In the genomic region with DNA sequence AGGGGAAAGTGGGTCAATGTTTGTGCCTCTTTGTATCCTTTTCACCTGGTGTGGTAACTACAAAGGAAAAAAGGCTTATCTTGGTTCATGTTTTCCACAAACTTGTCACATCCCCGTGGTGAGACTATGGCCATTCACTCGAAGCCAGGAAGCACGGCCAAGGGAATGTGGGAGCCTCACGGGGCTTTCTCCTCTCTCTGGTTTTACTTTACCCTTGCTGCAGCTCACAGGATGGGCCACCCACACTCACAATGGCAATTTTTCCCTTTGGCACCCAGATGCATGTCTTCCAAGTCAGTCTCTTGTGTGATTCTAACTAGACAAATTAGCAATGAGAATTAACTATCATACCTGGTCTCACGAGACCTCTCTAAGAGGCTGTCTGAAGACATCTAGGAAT, we compare ENCODE assay signal across 21 mouse cellular contexts. TPM values are rescaled to one million over a fixed set of nuclear protein-coding genes. Genes with fewer than 3 reads are reported as not detected.
DNase-seq lines count a peak whose midpoint lies in the region; ATAC-seq and TF ChIP-seq lines count a peak whose summit lies in the region.
"Had no signal": no experiment of that assay in that cellular context is flagged by ENCODE, and none has a peak within 500 bp of the region (broad histone marks: within the 10 kb centered on the region; RNA-seq: fewer than 3 reads in every experiment).

No protein-coding gene starts in this region.

- no peak overlapping the region for H3K4me3 ChIP-seq in heart, embryonic 12.5 days
- H3K4me3 ChIP-seq in thymus, adult 2 months (ENCODE audit: control insufficient read depth, insufficient read depth, low read length) = no peak overlapping the region
- H3K4me3 ChIP-seq: embryonic facial prominence, embryonic 12.5 days; embryonic facial prominence, embryonic 15.5 days; forebrain, embryonic 15.5 days; heart, adult 2 months; heart, embryonic 10.5 days; hindbrain, embryonic 12.5 days; hindbrain, embryonic 15.5 days had no signal

- peak; percentile 74 for DNase-seq in heart, adult 11 months
- DNase-seq in thymus, adult 2 months = no peak
- no peak for DNase-seq in thymus, postnatal 10 days (ENCODE audit: low spot score in 2 of 2)
- peak; percentile 36 for DNase-seq in thymus, postnatal 14 days
- DNase-seq in adrenal gland, postnatal 4 days (ENCODE audit: low spot score in 2 of 2) = no peak
- DNase-seq: adrenal gland, adult 8-10 months; adrenal gland, postnatal 25 days; cerebellum, adult 11 months; cerebellum, adult 2 months; cerebellum, adult 9-11 months; cerebellum, postnatal 25 days; gastrocnemius, postnatal 25 days; heart, adult 2 months had no signal

- H3K4me1 ChIP-seq in heart, embryonic 12.5 days (replicated peaks) = no peaks in the 10 kb centered on the region
- peaks cover 39% of the 10 kb centered on the region for H3K4me1 ChIP-seq in thymus, adult 2 months (replicated peaks; ENCODE audit: control insufficient read depth, insufficient read depth, low read length)
- H3K4me1 ChIP-seq: embryonic facial prominence, embryonic 12.5 days; embryonic facial prominence, embryonic 15.5 days; forebrain, embryonic 15.5 days; heart, embryonic 10.5 days; hindbrain, embryonic 12.5 days; hindbrain, embryonic 15.5 days had no signal

- no peak for TF ChIP-seq CTCF in thymus, adult 2 months (IDR thresholded peaks at IDR 0.05; ENCODE audit: borderline replicate concordance, control insufficient read depth, extremely low read depth, insufficient read depth, low read length, poor library complexity)

- H3K9ac ChIP-seq in heart, embryonic 12.5 days = no peak overlapping the region
- H3K9ac ChIP-seq: embryonic facial prominence, embryonic 12.5 days; embryonic facial prominence, embryonic 15.5 days; forebrain, embryonic 15.5 days; hindbrain, embryonic 12.5 days; hindbrain, embryonic 15.5 days had no signal

- peaks cover 2% of the 10 kb centered on the region for H3K9me3 ChIP-seq in heart, embryonic 12.5 days (replicated peaks)
- H3K9me3 ChIP-seq: embryonic facial prominence, embryonic 12.5 days; embryonic facial prominence, embryonic 15.5 days; forebrain, embryonic 15.5 days; heart, embryonic 10.5 days; hindbrain, embryonic 15.5 days had no signal

- no peak for TF ChIP-seq POLR2A in thymus, adult 2 months (IDR thresholded peaks at IDR 0.05; ENCODE audit: control insufficient read depth, extremely low read depth, insufficient read depth, low read length, poor library complexity)

- H3K27ac ChIP-seq in heart, embryonic 12.5 days (ENCODE audit: poor library complexity, severe bottlenecking) = no peak overlapping the region
- H3K27ac ChIP-seq in thymus, adult 2 months (ENCODE audit: control insufficient read depth, insufficient read depth, low read length) = peak overlapping the region; percentile 60
- H3K27ac ChIP-seq: embryonic facial prominence, embryonic 12.5 days; embryonic facial prominence, embryonic 15.5 days; forebrain, embryonic 15.5 days; heart, adult 2 months; heart, embryonic 10.5 days; hindbrain, embryonic 12.5 days; hindbrain, embryonic 15.5 days had no signal

- no peaks in the 10 kb centered on the region for H3K27me3 ChIP-seq in heart, embryonic 12.5 days (replicated peaks)
- no peaks in the 10 kb centered on the region for H3K27me3 ChIP-seq in thymus, adult 2 months (ENCODE audit: control insufficient read depth, insufficient read depth, low read length)
- H3K27me3 ChIP-seq: embryonic facial prominence, embryonic 12.5 days; embryonic facial prominence, embryonic 15.5 days; forebrain, embryonic 15.5 days; hindbrain, embryonic 12.5 days; hindbrain, embryonic 15.5 days had no signal

- no peak for ATAC-seq in heart, embryonic 12.5 days (ENCODE audit: insufficient number of reproducible peaks, low FRiP score)
- ATAC-seq: activated CD4-positive, CD25-positive, alpha-beta regulatory T cell, adult 4 months; forebrain, embryonic 15.5 days had no signal

- no peak overlapping the region for H3K4me2 ChIP-seq in heart, embryonic 12.5 days
- H3K4me2 ChIP-seq: embryonic facial prominence, embryonic 12.5 days; embryonic facial prominence, embryonic 15.5 days; forebrain, embryonic 15.5 days; hindbrain, embryonic 12.5 days; hindbrain, embryonic 15.5 days had no signal

- no peaks in the 10 kb centered on the region for H3K36me3 ChIP-seq in heart, embryonic 12.5 days
- H3K36me3 ChIP-seq in thymus, adult 2 months (ENCODE audit: control insufficient read depth, insufficient read depth, low read length) = no peaks in the 10 kb centered on the region
- H3K36me3 ChIP-seq: embryonic facial prominence, embryonic 12.5 days; embryonic facial prominence, embryonic 15.5 days; forebrain, embryonic 15.5 days; heart, embryonic 10.5 days; hindbrain, embryonic 12.5 days; hindbrain, embryonic 15.5 days had no signal

- 72% methylated on average over 5 of the region's 5 CpGs for WGBS in heart, embryonic 12.5 days
- 68% methylated on average over 5 of the region's 5 CpGs for whole genome bisulfite sequencing in thymus, adult 2 months

RNA-seq across cellular contexts. Expression of gene Myb, which starts 43.1 kb away (rescaled TPM):
- polyA plus RNA-seq in heart, embryonic 12.5 days (2016; fragmentation: Nextera tagmentation; extraction: Ambion mirVana) = 1.5 and 1.8 TPM in 2 replicates
- polyA plus RNA-seq in thymus, adult 2 months (2012; rRNA removed) = 318 and 334 TPM in 2 replicates
- 1 to 10 TPM; 2.1 to 2.2 TPM for total RNA-seq in adrenal gland, postnatal 4 days (2021)
- total RNA-seq: adrenal gland, adult 8-10 months; heart, adult 2 months had no signal

Comparison
In these comparisons a context has a peak if more than half of its experiments do, and no peak if none do; other contexts are left out.
1. DNase-seq: peak in heart, adult 11 months (single experiment) and thymus, postnatal 14 days (single experiment); none in thymus, adult 2 months (single experiment), thymus, postnatal 10 days (0 of 2) and adrenal gland, postnatal 4 days (0 of 2).
2. RNA of gene Myb, which starts 43.1 kb away (polyA plus RNA-seq): 318 to 334 TPM in thymus, adult 2 months; 1.5 to 1.8 TPM in heart, embryonic 12.5 days; every median in the first group is over 100 times any median in the second.